Mouse (Mus musculus) hindbrain, embryonic 10.5 days (tissue): ENCODE data around the gene Cul3. TPM values are rescaled to one million over a fixed set of nuclear protein-coding genes. Genes with fewer than 3 reads are reported as not detected.

ENCODE experiments used
- DNase-seq: peaks from one replicate; pipeline ENCODE4 v3.0.0-alpha.2; 2017; ENCODE audit warnings: low spot score
- H3K27ac ChIP-seq: fragments of 300-500 bp; sonication (generic); 2 replicates; pipeline ENCODE4 v1.5.1; 2016; ENCODE audit warnings: mild to moderate bottlenecking, moderate library complexity
- H3K27me3 ChIP-seq: fragments of 300-500 bp; sonication (generic); 2 replicates; pipeline ENCODE4 v1.6.1; 2016; ENCODE audit warnings: mild to moderate bottlenecking; ENCODE audit not compliant: poor library complexity, insufficient read depth, severe bottlenecking
- H3K36me3 ChIP-seq: fragments of 300-500 bp; sonication (generic); 2 replicates; pipeline ENCODE4 v1.6.1; 2016; ENCODE audit warnings: mild to moderate bottlenecking, moderate library complexity
- H3K4me1 ChIP-seq: fragments of 300-500 bp; sonication (generic); replicated peaks from 2 replicates; pipeline ENCODE4 v1.6.1; 2016; ENCODE audit warnings: mild to moderate bottlenecking
- H3K4me3 ChIP-seq: fragments of 300-500 bp; sonication (generic); 2 replicates; pipeline ENCODE4 v1.5.1; 2016; ENCODE audit warnings: mild to moderate bottlenecking, moderate library complexity
- H3K9me3 ChIP-seq: fragments of 300-500 bp; sonication (generic); 2 replicates; pipeline ENCODE4 v1.6.1; 2016; ENCODE audit warnings: mild to moderate bottlenecking, moderate library complexity
- WGBS: fragments of 180-500 bp; shearing (Covaris S2); methylation state at CpG from one replicate; pipeline ENCODE4 v1.1.7; 2016; 5-methylcytosine and 5-hydroxymethylcytosine counted together
- polyA plus RNA-seq: library from polyadenylated mRNA; unstranded; fragments of >200 nt; fragmentation: Nextera tagmentation; extraction: Ambion mirVana; gene quantifications from 2 replicates; pipeline ENCODE4 v1.2.1, GENCODE M21; 2016

Cul3 gene
- polyA plus RNA-seq, 1 experiment from 2014 or later = 20.2 TPM

DNA sequence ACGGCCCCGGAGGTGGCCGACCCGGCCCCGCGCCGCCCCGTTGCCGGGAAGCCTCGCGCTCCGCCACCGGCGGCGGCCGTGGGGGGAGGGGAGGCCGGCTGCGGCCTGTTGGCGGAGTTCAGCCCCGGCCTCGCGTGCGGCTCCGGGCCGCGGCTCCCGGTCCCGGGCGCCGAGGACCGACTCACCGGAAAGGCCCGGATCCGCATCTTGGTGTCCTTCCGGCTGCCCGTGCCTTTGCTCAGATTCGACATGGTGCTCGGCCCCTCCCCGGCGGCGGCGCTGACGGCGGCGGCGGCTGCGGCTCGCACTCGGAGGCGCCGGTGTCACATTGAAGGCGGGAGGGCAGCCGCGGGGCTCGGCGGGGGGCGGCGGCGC is 232 bp downstream of the Cul3 start:
- under 1% methylated on average over 59 of the region's 59 CpGs for WGBS
- DNase-seq = peak; percentile 64
- H3K4me3 ChIP-seq = peak overlapping the region; percentile 83
- no peaks in the 10 kb centered on the region for H3K9me3 ChIP-seq
- H3K36me3 ChIP-seq = no peaks in the 10 kb centered on the region; the same call in 1 of the 2 replicates
- peaks cover 33% of the 10 kb centered on the region for H3K4me1 ChIP-seq
- no peaks in the 10 kb centered on the region for H3K27me3 ChIP-seq
- peak overlapping the region; percentile 97 for H3K27ac ChIP-seq

DNA sequence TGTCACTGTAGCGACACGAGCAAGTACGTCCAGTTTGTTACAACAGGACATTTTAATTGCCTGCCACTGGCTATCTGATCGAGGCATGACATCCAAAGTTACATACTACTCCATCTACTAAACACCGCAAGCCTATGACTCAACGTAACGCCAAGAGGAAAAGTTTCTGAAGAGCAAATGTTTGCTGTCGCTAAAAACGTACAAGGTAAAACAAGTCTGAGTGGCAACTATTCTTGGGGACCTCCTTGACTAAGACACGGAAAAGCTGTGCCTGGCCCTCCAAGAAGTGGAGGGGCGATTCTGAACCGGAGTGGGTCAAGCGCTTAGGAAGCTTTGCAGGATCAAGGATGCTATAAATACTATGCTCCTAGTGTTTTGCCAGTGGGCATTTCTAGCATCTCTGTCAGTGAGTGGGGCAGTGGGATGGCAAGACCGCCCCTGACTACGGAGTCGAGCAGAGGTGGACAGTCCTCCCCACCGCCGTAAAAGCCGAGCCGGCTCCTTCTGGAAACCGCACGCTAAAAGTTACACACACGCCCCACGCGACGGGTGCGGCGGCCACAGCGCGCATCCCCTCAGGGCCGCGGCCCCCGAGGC is 757 bp downstream of the Cul3 start:
- WGBS = under 1% methylated on average over 33 of the region's 33 CpGs
- Histone ChIP-seq H3K4me3 (peak overlapping the region; percentile 83), H3K9me3 (no peaks in the 10 kb centered on the region), H3K4me1 (peaks cover 33% of the 10 kb centered on the region), H3K27ac (peak overlapping the region; percentile 97), H3K27me3 (no peaks in the 10 kb centered on the region), H3K36me3 (no peaks in the 10 kb centered on the region; the same call in 1 of the 2 replicates)
- peak; percentile 41 for DNase-seq

DNA sequence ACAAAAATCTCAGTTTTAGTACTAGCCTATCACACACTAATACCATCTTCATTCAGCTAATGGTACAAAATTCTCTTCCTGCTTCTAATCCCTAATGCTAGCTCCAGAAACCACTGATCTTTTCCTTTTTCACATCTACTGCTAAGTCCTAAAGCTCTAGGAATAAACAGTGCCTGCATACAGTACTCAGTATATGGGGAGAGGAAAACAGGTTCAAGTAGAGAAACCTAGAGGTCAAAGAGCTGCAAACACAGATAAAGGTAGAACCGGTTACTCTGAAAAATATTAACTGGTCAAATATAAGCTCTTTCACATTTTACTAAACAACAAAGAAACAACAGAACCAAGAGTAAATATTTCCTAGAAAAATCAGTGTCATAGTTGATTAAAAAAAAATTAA is 1.9 kb downstream of the Cul3 start:
- H3K4me3 ChIP-seq = peak overlapping the region; percentile 83
- H3K36me3 ChIP-seq = no peaks in the 10 kb centered on the region; the same call in 1 of the 2 replicates
- peaks cover 33% of the 10 kb centered on the region for H3K4me1 ChIP-seq
- H3K27ac ChIP-seq = no peak overlapping the region
- no peaks in the 10 kb centered on the region for H3K9me3 ChIP-seq
- 60% methylated on average over 1 of the region's 1 CpGs for WGBS
- H3K27me3 ChIP-seq = no peaks in the 10 kb centered on the region
- no peak for DNase-seq

DNA sequence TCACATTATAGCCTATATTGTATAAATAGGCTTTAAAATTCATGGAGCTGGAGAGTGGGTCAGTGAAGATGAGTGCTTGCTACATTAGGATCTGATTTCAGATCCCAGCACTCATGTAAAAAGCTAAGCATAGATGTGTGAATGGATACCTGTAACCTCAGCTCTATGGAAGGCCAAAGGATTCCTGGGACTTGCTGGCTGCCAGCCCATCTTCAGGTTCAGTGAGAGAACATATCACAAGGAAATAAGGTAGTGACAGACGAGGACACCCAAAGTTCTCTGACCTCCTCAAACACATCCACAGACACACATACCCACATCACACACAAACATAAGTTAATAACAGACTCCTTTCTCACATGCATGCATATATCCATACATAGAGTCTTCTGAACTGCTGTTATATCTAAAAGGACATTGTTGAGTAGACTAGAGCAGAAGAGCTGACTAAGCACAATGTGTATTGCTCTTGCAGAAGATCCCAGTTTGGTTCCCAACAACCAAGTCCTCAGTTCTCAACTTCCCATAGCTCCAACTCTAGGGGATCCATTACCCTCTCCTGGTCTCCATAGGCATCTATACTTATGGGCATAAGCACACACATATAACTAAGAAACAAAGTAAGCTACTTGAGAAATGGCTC is 4.4 kb downstream of the Cul3 start:
- Histone ChIP-seq H3K4me3 (no peak overlapping the region), H3K36me3 (no peaks in the 10 kb centered on the region; the same call in 1 of the 2 replicates), H3K27ac (no peak overlapping the region), H3K9me3 (no peaks in the 10 kb centered on the region), H3K27me3 (no peaks in the 10 kb centered on the region), H3K4me1 (peaks cover 35% of the 10 kb centered on the region)
- no peak for DNase-seq
- WGBS = 93% methylated on average over 1 of the region's 1 CpGs

DNA sequence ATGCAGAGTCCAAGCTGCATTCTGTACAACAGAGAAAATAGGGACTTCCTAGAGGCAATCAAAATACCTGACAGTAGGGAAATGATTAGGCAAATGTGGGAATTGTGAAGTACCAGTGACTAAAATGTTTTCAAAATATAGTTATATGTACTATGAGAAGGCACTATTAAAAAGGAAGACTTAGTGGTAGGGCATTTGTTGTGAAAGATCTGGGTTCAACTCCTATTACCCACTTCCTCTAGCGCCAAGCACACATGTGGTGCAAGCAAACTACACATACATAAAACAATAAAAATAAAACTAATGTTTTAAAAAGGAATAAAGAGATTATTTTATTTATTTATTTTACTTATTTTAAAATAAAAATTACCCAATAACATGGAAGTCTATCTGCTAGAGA is 5.2 kb downstream of the Cul3 start:
- Histone ChIP-seq H3K9me3 (no peaks in the 10 kb centered on the region), H3K36me3 (no peaks in the 10 kb centered on the region; the same call in 1 of the 2 replicates), H3K4me3 (no peak overlapping the region), H3K27ac (no peak overlapping the region), H3K4me1 (peaks cover 39% of the 10 kb centered on the region), H3K27me3 (no peaks in the 10 kb centered on the region)
- 95% methylated on average over 1 of the region's 1 CpGs for WGBS
- DNase-seq = no peak

DNA sequence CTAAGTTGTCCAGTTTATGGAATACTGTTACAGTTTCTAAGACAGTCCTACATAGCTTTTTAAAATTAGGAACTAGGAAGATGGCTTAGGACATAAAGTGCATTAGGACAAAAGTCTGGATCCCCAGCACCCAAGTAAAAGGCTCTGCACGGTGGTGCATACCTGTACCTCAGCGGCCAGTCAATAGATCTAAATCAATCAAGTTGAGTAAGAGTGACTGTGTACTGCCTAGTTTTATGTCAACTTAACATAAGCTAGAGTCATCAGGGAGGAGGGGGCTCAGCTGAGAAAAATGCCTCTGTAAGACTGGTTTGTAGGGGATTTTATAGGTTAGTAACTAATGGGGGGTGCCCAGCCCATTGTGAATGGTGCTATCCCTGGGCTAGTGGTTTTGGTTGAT is 9.3 kb downstream of the Cul3 start:
- 92% methylated on average over 2 of the region's 2 CpGs for WGBS
- no peak for DNase-seq
- Histone ChIP-seq H3K27me3 (no peaks in the 10 kb centered on the region), H3K27ac (no peak overlapping the region), H3K4me3 (no peak overlapping the region), H3K4me1 (peaks cover 14% of the 10 kb centered on the region), H3K9me3 (no peaks in the 10 kb centered on the region), H3K36me3 (no peaks in the 10 kb centered on the region; the same call in 1 of the 2 replicates)

DNA sequence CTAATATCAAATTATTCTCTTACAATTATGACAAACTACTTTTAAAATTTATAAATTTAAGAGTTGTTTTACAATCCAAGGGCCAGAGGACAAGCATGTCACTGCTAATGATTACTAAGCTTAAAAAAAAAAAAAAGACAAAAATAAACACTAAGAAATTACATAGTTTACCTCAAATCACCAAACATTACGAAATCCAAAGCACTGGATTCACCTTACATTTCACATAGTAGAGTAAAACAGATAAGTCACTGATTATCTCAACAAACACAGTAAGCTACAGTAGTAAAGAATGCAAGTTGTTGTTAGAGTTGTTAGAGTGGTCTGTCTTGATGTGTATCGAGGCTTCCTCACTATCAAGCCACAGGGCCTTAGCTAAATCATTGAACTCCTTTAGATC is 14.5 kb downstream of the Cul3 start:
- WGBS = 92% methylated on average over 2 of the region's 2 CpGs

DNA sequence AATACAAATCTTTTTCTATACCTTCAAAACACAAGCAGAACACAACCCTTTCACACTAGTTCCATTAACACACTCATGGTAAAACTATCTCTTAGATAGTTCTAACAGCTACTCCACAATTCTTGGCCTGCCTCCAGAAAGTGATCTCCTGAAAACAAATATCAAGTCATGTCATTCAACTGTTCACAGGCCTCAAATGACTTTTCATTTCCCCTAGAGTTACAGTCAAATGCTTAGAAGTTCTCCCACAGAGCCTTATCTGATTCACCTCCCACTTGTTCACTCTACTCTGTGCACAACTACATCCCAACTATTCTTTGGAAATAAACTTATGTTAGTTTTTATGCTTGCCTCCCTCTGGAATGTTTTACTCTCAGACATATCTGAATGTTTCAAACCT is 15.9 kb downstream of the Cul3 start:
- Histone ChIP-seq H3K27ac (no peak overlapping the region), H3K9me3 (no peaks in the 10 kb centered on the region), H3K4me1 (no peaks in the 10 kb centered on the region), H3K27me3 (no peaks in the 10 kb centered on the region), H3K36me3 (peaks cover 13% of the 10 kb centered on the region), H3K4me3 (no peak overlapping the region)
- no peak for DNase-seq

More for the DNA sequence above, 14.5 kb downstream of the Cul3 start:
- Histone ChIP-seq H3K36me3 (peaks cover 13% of the 10 kb centered on the region), H3K27me3 (no peaks in the 10 kb centered on the region), H3K4me3 (no peak overlapping the region), H3K4me1 (peaks cover 3% of the 10 kb centered on the region), H3K9me3 (no peaks in the 10 kb centered on the region), H3K27ac (no peak overlapping the region)
- DNase-seq = no peak

DNA sequence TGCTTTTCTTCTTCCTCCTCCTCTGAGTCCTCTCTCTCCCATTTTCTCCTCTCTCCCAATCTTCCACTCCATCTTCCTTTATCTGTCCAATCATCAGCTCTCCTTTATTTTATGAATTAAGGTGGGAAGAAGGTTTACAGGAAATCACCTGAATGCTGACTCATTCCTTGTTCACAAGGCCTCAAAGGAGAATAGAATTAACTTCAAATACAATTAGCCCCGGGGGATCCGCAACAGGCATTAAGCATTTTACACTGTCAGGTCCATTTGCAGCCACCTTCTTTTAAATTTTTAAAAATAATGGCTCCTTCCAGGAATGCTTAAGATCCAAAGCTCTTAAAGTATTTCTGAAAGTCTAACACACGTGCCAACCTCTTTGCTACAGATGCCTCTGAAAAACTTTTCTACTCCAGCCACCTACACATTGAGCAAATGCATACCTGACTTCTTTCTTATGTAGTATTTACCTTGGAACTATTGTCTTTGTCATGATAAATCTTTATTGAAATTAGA is 24.7 kb downstream of the Cul3 start:
- Histone ChIP-seq H3K4me3 (no peak overlapping the region), H3K4me1 (no peaks in the 10 kb centered on the region), H3K36me3 (peaks cover 4% of the 10 kb centered on the region; the same call in 1 of the 2 replicates), H3K27me3 (no peaks in the 10 kb centered on the region), H3K27ac (no peak overlapping the region), H3K9me3 (no peaks in the 10 kb centered on the region)
- WGBS = 91% methylated on average over 3 of the region's 3 CpGs
- no peak for DNase-seq

DNA sequence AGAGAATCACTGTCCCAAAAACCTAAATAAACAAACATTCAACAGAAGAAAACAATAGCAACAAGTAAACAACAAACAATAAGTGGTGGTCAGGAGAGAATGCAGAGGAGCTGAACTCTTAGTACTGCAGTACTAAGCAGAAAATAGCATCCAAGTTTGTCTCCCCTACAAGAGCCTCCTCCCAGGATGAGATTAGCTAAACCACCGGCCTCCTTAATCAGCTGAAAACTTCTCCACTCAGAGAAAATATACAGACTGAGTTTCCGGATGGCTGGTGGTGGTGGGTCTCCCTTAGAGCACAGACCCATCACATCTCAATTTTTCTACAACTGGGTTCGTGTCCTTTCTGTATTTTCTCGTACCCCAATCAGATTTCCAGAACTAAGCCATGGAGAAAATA is 47.0 kb downstream of the Cul3 start:
- no peak for DNase-seq
- no peaks in the 10 kb centered on the region for H3K4me1 ChIP-seq
- H3K27me3 ChIP-seq = no peaks in the 10 kb centered on the region
- no peak overlapping the region for H3K4me3 ChIP-seq
- H3K27ac ChIP-seq = no peak overlapping the region
- WGBS = 88% methylated on average over 4 of the region's 4 CpGs
- no peaks in the 10 kb centered on the region for H3K9me3 ChIP-seq
- peaks cover 4% of the 10 kb centered on the region; the same call in 1 of the 2 replicates for H3K36me3 ChIP-seq

DNA sequence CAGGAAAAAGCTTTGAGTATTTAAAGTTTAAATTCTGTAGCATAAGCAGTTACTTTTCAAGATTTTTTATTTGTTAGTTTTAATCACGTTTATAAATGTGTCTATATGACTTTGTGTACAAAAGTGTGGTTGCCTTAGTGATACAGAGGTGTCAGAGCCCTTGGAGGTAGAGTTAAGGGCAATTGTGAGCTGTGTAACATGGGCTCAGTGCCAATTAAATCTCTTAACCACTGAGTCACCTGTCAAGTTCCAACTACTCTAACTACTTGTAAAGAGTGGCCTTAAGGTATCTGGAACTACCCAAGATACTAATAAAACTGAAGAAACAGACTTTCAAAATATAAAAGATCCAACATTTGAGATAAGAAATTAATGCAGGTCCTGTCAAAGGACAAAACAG is 61.5 kb downstream of the Cul3 start:
- Histone ChIP-seq H3K9me3 (no peaks in the 10 kb centered on the region), H3K36me3 (peaks cover 86% of the 10 kb centered on the region), H3K27ac (no peak overlapping the region), H3K27me3 (no peaks in the 10 kb centered on the region), H3K4me1 (no peaks in the 10 kb centered on the region), H3K4me3 (no peak overlapping the region)
- DNase-seq = no peak
- 90% methylated on average over 1 of the region's 1 CpGs for WGBS

DNA sequence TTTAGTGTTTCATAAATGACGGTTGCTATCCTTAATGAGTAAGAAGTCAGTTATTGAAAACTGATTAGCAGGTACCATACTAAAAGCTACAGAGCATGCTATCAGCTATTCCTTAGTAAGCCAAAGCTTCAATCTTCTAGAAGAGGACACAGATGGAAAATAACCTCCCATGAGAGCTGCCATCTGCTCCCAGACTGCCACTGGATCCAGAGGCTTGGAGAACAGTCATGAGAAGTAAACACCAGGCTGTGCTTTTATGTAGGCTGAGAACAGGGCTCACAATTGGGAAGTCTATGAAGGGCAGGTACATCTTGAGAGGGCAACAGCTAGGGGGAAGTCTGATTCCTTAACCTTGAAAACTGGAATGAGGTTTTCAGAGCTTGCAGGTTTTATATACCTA is 79.8 kb downstream of the Cul3 start:
- H3K27me3 ChIP-seq = no peaks in the 10 kb centered on the region
- H3K4me1 ChIP-seq = 0 out of 2 replicates have a peak, but pooled peaks cover 8% of the 10 kb centered on the region
- H3K27ac ChIP-seq = no peak overlapping the region
- H3K36me3 ChIP-seq = peaks cover 10% of the 10 kb centered on the region
- H3K9me3 ChIP-seq = no peaks in the 10 kb centered on the region
- no peak for DNase-seq
- WGBS = 82% methylated on average over 1 of the region's 1 CpGs
- H3K4me3 ChIP-seq = no peak overlapping the region

DNA sequence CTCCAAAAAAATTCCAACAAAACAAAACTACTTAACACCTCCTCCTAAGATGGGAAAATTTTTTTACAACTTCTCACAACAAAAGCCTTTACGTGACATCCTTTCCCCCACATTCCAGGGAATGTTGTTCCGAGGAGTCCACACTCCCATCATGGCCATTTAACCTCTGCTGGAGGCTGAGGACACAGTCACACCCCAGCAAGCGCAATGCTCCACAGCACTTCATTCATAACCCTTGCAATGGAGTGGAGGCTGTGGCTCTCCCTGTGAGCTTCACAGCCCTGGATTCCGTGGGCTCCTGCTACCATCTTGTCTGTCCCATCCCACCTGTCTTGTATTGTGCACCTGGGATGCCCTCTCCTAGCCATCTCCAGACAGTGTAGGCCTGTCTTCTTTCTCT is 81.6 kb downstream of the Cul3 start:
- H3K4me3 ChIP-seq = no peak overlapping the region
- DNase-seq = no peak
- 0 out of 2 replicates have a peak, but pooled peaks cover 8% of the 10 kb centered on the region for H3K4me1 ChIP-seq
- WGBS = 61% methylated on average over 4 of the region's 4 CpGs
- H3K27ac ChIP-seq = no peak overlapping the region
- H3K9me3 ChIP-seq = no peaks in the 10 kb centered on the region
- H3K27me3 ChIP-seq = no peaks in the 10 kb centered on the region
- H3K36me3 ChIP-seq = peaks cover 5% of the 10 kb centered on the region; the same call in 1 of the 2 replicates
